Mouse (Mus musculus): ENCODE results near the gene Gm3646. TPM values are rescaled to one million over a fixed set of nuclear protein-coding genes. Genes with fewer than 3 reads are reported as not detected.

Gene Gm3646
- 1.9 and 2.5 TPM in 2 replicates for polyA plus RNA-seq (2015; fragmentation: Nextera tagmentation; extraction: Ambion mirVana)

- Histone ChIP-seq H3K9ac (peak within 1 kb of the TSS; percentile 35; the same call in 1 of the 2 replicates), H3K4me1 (peaks cover 26% of the 10 kb centered on the region), H3K4me3 (no peak within 1 kb of the TSS), H3K4me2 (peak within 1 kb of the TSS; percentile 37), H3K9me3 (no peaks in the 10 kb centered on the region), H3K27ac (replicated peaks) (peak within 1 kb of the TSS; percentile 85), H3K36me3 (no peaks in the 10 kb centered on the region), H3K27me3 (replicated peaks) (no peaks in the 10 kb centered on the region)
- ATAC-seq (ENCODE audit: extremely low read depth, insufficient number of reproducible peaks, low FRiP score, low TSS enrichment) = no peak
- 50% methylated on average over 4 of the region's 4 CpGs for WGBS
Observed at GRCm38 (mm10) chr1:39805243-39805979, at the start of gene Gm3646. Gene Gm3646 (minus strand): TSS chr1:39805332.

- no peak for ATAC-seq (ENCODE audit: extremely low read depth, insufficient number of reproducible peaks, low FRiP score, low TSS enrichment)
- no peaks in the 10 kb centered on the region for H3K27me3 ChIP-seq (replicated peaks)
- no peak overlapping the region for H3K4me2 ChIP-seq
- 70% methylated on average over 7 of the region's 7 CpGs for WGBS
- peaks cover 26% of the 10 kb centered on the region for H3K4me1 ChIP-seq
- no peak overlapping the region for H3K9ac ChIP-seq
- no peak overlapping the region for H3K4me3 ChIP-seq
- no peaks in the 10 kb centered on the region for H3K9me3 ChIP-seq
- H3K27ac ChIP-seq (replicated peaks) = no peak overlapping the region
- H3K36me3 ChIP-seq = no peaks in the 10 kb centered on the region
Observed at GRCm38 (mm10) chr1:39847066-39847465, 41.9 kb upstream of the Gm3646 start.

GRCm38 (mm10) chr1:39846031-39846550 is 41.0 kb upstream of the Gm3646 start:
- no peak for ATAC-seq (ENCODE audit: extremely low read depth, insufficient number of reproducible peaks, low FRiP score, low TSS enrichment)
- H3K9ac ChIP-seq = no peak overlapping the region
- H3K27me3 ChIP-seq (replicated peaks) = no peaks in the 10 kb centered on the region
- H3K4me1 ChIP-seq = peaks cover 17% of the 10 kb centered on the region
- no peak overlapping the region for H3K4me3 ChIP-seq
- H3K36me3 ChIP-seq = no peaks in the 10 kb centered on the region
- H3K4me2 ChIP-seq = no peak overlapping the region
- H3K27ac ChIP-seq (replicated peaks) = peak overlapping the region; percentile 36; the same call in 1 of the 2 replicates
- WGBS = 63% methylated on average over 4 of the region's 4 CpGs
- H3K9me3 ChIP-seq = no peaks in the 10 kb centered on the region

GRCm38 (mm10) chr1:39843328-39843727 is 38.2 kb upstream of the Gm3646 start:
- no peaks in the 10 kb centered on the region for H3K27me3 ChIP-seq (replicated peaks)
- no peaks in the 10 kb centered on the region for H3K9me3 ChIP-seq
- no peak overlapping the region for H3K4me3 ChIP-seq
- no peak for ATAC-seq (ENCODE audit: extremely low read depth, insufficient number of reproducible peaks, low FRiP score, low TSS enrichment)
- H3K27ac ChIP-seq (replicated peaks) = no peak overlapping the region
- WGBS = 80% methylated on average over 5 of the region's 5 CpGs
- H3K36me3 ChIP-seq = no peaks in the 10 kb centered on the region
- H3K4me1 ChIP-seq = peaks cover 30% of the 10 kb centered on the region
- no peak overlapping the region for H3K9ac ChIP-seq
- H3K4me2 ChIP-seq = no peak overlapping the region

GRCm38 (mm10) chr1:39842218-39843007 is 37.3 kb upstream of the Gm3646 start:
- WGBS = 70% methylated on average over 14 of the region's 14 CpGs

GRCm38 (mm10) chr1:39840856-39841255 is 35.7 kb upstream of the Gm3646 start:
- Histone ChIP-seq H3K4me2 (no peak overlapping the region), H3K9me3 (no peaks in the 10 kb centered on the region)
- WGBS = 39% methylated on average over 4 of the region's 4 CpGs

More at GRCm38 (mm10) chr1:39842218-39843007, 37.3 kb upstream of the Gm3646 start:
- no peaks in the 10 kb centered on the region for H3K9me3 ChIP-seq
- peaks cover 30% of the 10 kb centered on the region for H3K4me1 ChIP-seq
- H3K9ac ChIP-seq = no peak overlapping the region
- no peak for ATAC-seq (ENCODE audit: extremely low read depth, insufficient number of reproducible peaks, low FRiP score, low TSS enrichment)
- no peak overlapping the region for H3K4me3 ChIP-seq
- H3K27me3 ChIP-seq (replicated peaks) = no peaks in the 10 kb centered on the region
- no peak overlapping the region for H3K27ac ChIP-seq (replicated peaks)
- H3K4me2 ChIP-seq = no peak overlapping the region
- H3K36me3 ChIP-seq = no peaks in the 10 kb centered on the region

GRCm38 (mm10) chr1:39839838-39840237 is 34.7 kb upstream of the Gm3646 start:
- 56% methylated on average over 8 of the region's 8 CpGs for WGBS
- no peak overlapping the region for H3K9ac ChIP-seq
- no peak for ATAC-seq (ENCODE audit: extremely low read depth, insufficient number of reproducible peaks, low FRiP score, low TSS enrichment)
- H3K9me3 ChIP-seq = no peaks in the 10 kb centered on the region
- H3K27ac ChIP-seq (replicated peaks) = no peak overlapping the region
- peak overlapping the region; percentile 48; the same call in 1 of the 2 replicates for H3K4me2 ChIP-seq
- H3K27me3 ChIP-seq (replicated peaks) = no peaks in the 10 kb centered on the region
- H3K4me1 ChIP-seq = peaks cover 17% of the 10 kb centered on the region
- H3K36me3 ChIP-seq = no peaks in the 10 kb centered on the region
- no peak overlapping the region for H3K4me3 ChIP-seq

More at GRCm38 (mm10) chr1:39840856-39841255, 35.7 kb upstream of the Gm3646 start:
- Histone ChIP-seq H3K27me3 (replicated peaks) (no peaks in the 10 kb centered on the region), H3K4me3 (no peak overlapping the region), H3K9ac (no peak overlapping the region), H3K27ac (replicated peaks) (no peak overlapping the region), H3K4me1 (peaks cover 17% of the 10 kb centered on the region), H3K36me3 (no peaks in the 10 kb centered on the region)
- ATAC-seq (ENCODE audit: extremely low read depth, insufficient number of reproducible peaks, low FRiP score, low TSS enrichment) = no peak

- Histone ChIP-seq H3K27me3 (replicated peaks) (no peaks in the 10 kb centered on the region), H3K9ac (0 out of 2 replicates have a peak overlapping the region, but pooled peaks have one; percentile 29), H3K4me1 (peaks cover 17% of the 10 kb centered on the region), H3K4me3 (no peak overlapping the region), H3K9me3 (no peaks in the 10 kb centered on the region), H3K36me3 (no peaks in the 10 kb centered on the region), H3K4me2 (peak overlapping the region; percentile 48), H3K27ac (replicated peaks) (peak overlapping the region; percentile 42)
- 33% methylated on average over 10 of the region's 10 CpGs for WGBS
- ATAC-seq (ENCODE audit: extremely low read depth, insufficient number of reproducible peaks, low FRiP score, low TSS enrichment) = no peak
Observed at GRCm38 (mm10) chr1:39839217-39839616, 34.1 kb upstream of the Gm3646 start.

GRCm38 (mm10) chr1:39838487-39839169 is 33.5 kb upstream of the Gm3646 start:
- H3K4me2 ChIP-seq = peak overlapping the region; percentile 48
- peaks cover 17% of the 10 kb centered on the region for H3K4me1 ChIP-seq
- H3K9me3 ChIP-seq = no peaks in the 10 kb centered on the region
- no peak overlapping the region for H3K9ac ChIP-seq
- WGBS = 48% methylated on average over 12 of the region's 12 CpGs
- H3K27me3 ChIP-seq (replicated peaks) = no peaks in the 10 kb centered on the region
- no peak overlapping the region for H3K4me3 ChIP-seq
- peak overlapping the region; percentile 42 for H3K27ac ChIP-seq (replicated peaks)
- H3K36me3 ChIP-seq = no peaks in the 10 kb centered on the region
- no peak; the same call in 1 of the 2 replicates for ATAC-seq (ENCODE audit: extremely low read depth, insufficient number of reproducible peaks, low FRiP score, low TSS enrichment)

- peaks cover 4% of the 10 kb centered on the region; the same call in 1 of the 2 replicates for H3K4me1 ChIP-seq
- H3K36me3 ChIP-seq = no peaks in the 10 kb centered on the region
- no peaks in the 10 kb centered on the region for H3K27me3 ChIP-seq (replicated peaks)
- ATAC-seq (ENCODE audit: extremely low read depth, insufficient number of reproducible peaks, low FRiP score, low TSS enrichment) = no peak
- no peak overlapping the region for H3K4me2 ChIP-seq
- 60% methylated on average over 4 of the region's 4 CpGs for WGBS
- no peaks in the 10 kb centered on the region for H3K9me3 ChIP-seq
- no peak overlapping the region for H3K27ac ChIP-seq (replicated peaks)
- no peak overlapping the region for H3K4me3 ChIP-seq
- no peak overlapping the region for H3K9ac ChIP-seq
Observed at GRCm38 (mm10) chr1:39831594-39832039, 26.5 kb upstream of the Gm3646 start.
